ENCODE assay signal across 15 mouse cellular contexts in the genomic region with DNA sequence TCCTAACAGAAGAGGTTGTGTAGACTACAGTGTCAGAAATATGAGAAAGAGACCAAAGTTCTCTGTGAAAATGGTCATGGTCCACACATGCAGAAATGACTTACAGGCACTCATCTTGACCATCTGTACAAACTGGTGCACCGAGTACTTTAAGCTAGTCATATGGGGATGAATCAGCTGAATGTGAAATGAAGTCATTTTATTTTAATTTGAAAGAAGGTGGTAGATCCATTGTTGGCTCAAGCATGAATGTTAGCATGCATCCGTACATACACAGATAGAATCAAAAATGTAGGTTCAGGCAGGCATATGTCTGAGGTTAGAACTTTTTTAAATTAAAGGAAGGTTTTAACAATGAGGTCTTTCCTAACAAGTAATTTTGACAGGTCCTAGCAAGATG.
"Had no signal": no experiment of that assay in that cellular context is flagged by ENCODE, and none has a peak within 500 bp of the region (broad histone marks: within the 10 kb centered on the region; RNA-seq: fewer than 3 reads in every experiment).

No protein-coding gene starts in this region.

- H3K36me3 ChIP-seq: neural tube, embryonic 12.5 days; neural tube, embryonic 13.5 days; neural tube, embryonic 15.5 days; stomach, embryonic 15.5 days had no signal

- H3K9me3 ChIP-seq: neural tube, embryonic 12.5 days; neural tube, embryonic 13.5 days; neural tube, embryonic 15.5 days; stomach, embryonic 15.5 days had no signal

- H3K9ac ChIP-seq: neural tube, embryonic 12.5 days; neural tube, embryonic 13.5 days; neural tube, embryonic 15.5 days; stomach, embryonic 15.5 days had no signal

- DNase-seq: retina, postnatal 1 day; right cerebral cortex, postnatal 14 days; right cerebral cortex, postnatal 25 days; spleen, adult 18-20 months; thymus, adult 18-20 months; thymus, adult 2 months; thymus, postnatal 14 days; thymus, postnatal 25 days; thymus, postnatal 36 days; thymus, postnatal 4 days had no signal

- H3K4me1 ChIP-seq: neural tube, embryonic 12.5 days; neural tube, embryonic 13.5 days; neural tube, embryonic 15.5 days; stomach, embryonic 15.5 days had no signal

- H3K27ac ChIP-seq: neural tube, embryonic 12.5 days; neural tube, embryonic 13.5 days; neural tube, embryonic 15.5 days; stomach, embryonic 15.5 days; stomach, postnatal 0 days had no signal

- H3K27me3 ChIP-seq: neural tube, embryonic 12.5 days; neural tube, embryonic 13.5 days; neural tube, embryonic 15.5 days; stomach, embryonic 15.5 days had no signal

- H3K4me3 ChIP-seq: neural tube, embryonic 12.5 days; neural tube, embryonic 13.5 days; neural tube, embryonic 15.5 days; stomach, embryonic 15.5 days had no signal

- H3K4me2 ChIP-seq: neural tube, embryonic 12.5 days; neural tube, embryonic 13.5 days; neural tube, embryonic 15.5 days; stomach, embryonic 15.5 days had no signal
